Mouse (Mus musculus) lung, postnatal 10 days (tissue): ENCODE measurements around the gene Lrmp.
"Not testable (repeated sequence)": the region's sequence is repeated elsewhere in the genome, so short reads cannot be mapped to it uniquely, and the experiment has no call there.

ENCODE experiments used
- DNase-seq: peaks from one replicate; pipeline ENCODE4 v3.0.0; 2021

Lrmp gene

DNA sequence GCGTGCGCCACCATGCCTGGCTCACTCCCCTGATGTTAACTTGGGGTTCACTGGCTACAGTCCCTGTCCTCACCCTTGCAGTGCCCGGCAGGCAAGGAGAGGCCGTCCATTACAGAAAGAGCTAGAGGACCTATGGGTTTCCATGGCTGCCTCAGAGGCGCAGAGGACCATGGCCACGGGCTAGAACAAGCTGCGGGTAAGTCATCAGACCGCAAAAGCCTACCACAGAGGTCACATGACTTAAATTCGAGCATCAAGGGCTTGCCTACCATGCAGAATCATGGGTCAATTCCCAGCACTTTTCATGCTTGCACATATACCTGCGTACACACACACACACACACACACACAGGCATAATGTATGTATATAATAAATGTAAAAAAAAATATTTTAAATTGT lies 10.0 kb upstream of the Lrmp start:
- no peak for DNase-seq

- no peak for DNase-seq
These were observed 9.2 kb upstream of the Lrmp start for GRCm38 (mm10) chr6:145106163-145106842.

- DNase-seq = no peak
These were observed 4.7 kb upstream of the Lrmp start for GRCm38 (mm10) chr6:145110786-145111185.

DNA sequence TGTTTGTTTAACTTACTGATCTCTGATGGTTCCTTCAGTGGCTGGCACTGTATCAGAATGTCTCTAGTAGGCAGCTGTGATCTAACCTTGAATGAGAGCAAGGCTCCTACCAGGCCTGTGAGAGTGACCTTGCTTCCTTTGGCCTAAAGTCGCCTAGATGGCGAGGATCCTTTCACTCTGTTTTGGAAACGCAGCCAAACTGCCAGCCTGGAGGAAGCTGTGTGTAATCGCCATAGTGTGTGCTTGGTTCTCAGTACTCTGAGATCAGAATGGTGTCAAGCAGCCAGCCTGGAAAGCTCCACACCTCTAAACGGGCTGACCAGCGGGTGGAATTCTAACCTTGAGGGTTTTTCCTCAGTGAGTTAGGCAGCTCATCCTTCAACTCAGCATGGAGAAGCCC lies 2.6 kb upstream of the Lrmp start:
- no peak for DNase-seq

GRCm38 (mm10) chr6:145114561-145114960 lies 892 bp upstream of the Lrmp start:
- DNase-seq = no peak

GRCm38 (mm10) chr6:145116098-145116672 lies 732 bp downstream of the Lrmp start:
- no peak for DNase-seq

DNA sequence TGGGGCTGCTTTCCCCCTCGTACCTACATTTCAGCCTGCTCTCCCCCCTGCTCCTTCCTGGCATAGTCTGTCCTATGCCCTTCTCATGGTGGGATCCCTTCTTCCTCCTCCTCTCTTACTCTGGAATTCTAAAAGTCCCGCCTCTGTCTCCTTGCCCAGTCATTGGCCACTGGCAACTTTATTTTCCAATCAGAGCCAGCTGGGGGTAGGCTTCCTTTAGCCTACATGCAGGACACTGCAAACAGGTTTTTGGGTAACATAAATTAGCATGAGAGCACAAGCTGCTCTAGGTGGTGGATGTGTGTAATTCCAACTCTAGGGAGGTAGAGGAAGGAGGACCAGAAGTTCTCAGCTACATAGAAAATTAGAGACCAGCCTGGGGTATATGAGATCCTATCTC lies 4.6 kb downstream of the Lrmp start:
- no peak for DNase-seq

DNA sequence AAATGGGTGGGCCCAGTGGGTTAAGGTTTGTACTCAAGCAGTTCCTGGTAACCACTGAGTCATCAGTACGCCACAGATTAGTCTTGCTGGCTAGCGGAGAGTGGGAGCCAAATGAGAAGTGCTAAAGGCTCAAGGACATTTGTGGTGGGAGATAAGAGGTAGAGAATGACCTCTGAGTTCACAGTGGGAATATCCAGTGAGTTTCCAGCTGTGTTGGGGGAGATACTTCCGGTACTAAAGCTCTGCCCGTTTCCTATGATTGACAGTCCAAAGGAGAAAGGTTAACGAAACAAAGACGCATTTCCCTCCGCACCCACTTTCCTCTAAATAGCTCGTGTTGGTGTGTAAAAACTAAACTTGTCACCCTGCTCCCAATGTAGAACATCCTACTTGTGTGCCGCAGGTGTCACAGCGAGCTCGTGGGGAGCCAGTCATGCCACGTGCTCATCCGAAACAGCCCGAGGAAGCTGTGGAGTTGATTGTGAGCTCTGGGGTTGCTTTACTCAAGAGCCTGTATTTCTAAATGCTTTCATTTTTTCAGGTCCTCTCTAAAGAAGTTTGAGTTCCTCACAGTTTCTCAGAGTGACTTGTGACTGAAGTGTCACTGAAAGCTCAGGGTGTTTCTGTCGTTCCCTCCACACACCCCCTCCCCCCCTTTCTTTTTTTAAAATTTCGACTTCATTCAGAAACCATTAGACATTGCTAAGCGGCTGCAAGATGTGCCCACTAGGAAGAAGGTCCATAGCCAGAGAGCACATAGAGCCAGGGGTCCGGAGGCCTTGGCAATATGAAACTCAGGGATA lies 5.5 kb downstream of the Lrmp start:
- DNase-seq = no peak

DNA sequence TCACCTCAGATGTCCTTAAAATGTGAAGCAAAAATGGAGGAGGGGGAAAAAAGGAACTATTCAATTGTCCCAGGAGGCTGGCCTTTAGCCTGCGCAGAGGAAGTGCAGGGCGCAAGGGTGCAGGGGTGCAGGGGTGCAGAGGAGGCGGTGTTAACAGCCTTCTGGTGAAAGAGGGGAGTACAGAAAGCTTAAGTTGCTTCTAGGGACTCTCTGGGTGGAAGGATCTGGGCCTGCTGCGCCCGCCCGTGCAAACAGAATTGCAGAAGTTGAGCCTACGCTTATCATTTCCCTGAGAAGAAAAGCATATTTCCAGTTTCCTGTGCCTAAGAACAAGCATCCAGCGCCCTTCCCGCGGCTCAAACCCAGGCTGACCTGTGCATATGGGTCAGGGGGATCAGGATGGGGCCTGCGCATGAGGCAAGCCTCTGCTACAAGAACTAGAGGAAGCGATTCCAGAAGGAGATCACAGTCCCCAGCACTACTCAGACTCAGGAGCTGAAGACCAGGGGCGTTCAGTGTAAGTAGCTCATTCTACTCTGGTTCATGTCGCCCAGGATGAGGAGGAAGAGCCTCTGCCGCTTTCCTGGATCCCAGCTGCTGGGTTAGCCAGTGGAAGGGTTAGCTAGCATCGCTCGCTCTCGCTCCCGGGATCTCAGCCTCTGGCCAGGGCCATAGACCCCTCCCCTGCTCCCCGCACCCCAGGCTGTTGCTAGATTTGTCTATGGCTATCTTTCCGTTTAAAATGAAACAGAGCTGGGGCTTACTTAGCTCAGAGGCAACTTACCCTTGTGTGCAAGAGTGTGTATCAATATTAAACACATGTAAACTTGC lies 6.4 kb downstream of the Lrmp start:
- peak; percentile 25 for DNase-seq

GRCm38 (mm10) chr6:145122423-145123059 lies 7.1 kb downstream of the Lrmp start:
- no peak for DNase-seq

- DNase-seq = no peak
These were observed 7.9 kb downstream of the Lrmp start for GRCm38 (mm10) chr6:145123136-145124060.

DNA sequence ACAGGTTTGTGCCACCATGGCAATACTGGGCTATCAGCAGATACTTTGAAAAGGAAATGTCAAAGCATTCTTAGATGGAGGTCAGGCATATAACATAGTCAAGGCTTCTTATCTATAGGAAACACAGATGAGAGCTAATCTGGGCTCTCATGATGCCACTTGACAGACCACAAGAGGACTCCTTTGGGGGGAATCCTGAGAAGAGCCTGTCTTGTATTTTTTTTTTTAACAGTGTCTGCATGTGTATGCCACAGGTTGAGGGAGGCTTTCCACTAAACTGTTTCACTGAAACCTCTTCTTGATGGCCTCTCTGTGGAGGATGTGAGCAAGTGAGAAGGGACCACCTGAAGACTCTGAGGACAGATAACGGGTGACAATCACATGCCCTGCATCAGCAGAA lies 9.2 kb downstream of the Lrmp start:
- no peak for DNase-seq

DNA sequence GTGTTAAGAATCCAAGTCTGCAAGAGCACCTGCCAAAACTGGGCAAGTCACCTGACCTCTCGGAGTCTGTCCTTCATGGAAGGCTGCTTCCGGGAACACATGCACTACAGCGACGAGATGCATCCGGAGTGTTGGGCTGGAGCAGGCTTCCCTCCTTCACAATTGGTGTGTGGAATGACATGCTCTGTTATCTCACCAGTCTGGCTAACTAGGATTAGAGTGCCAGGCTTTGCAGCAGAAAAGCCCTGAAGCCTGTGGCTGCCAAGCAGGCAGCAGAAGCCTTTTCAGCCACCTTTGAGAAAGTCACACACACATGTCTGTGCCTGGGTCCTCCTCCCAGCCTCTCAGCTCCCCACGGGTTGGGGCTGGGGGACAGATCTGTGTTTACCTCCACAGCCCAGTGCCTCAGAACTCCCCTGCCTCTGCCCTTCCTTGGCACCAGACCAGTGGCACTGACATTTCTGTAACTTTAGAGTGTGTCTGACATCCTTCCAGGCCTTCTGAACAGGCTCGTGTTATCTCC lies 10.2 kb downstream of the Lrmp start:
- DNase-seq = no peak

- no peak for DNase-seq
These were observed 12.2 kb downstream of the Lrmp start for GRCm38 (mm10) chr6:145127652-145128051.

DNA sequence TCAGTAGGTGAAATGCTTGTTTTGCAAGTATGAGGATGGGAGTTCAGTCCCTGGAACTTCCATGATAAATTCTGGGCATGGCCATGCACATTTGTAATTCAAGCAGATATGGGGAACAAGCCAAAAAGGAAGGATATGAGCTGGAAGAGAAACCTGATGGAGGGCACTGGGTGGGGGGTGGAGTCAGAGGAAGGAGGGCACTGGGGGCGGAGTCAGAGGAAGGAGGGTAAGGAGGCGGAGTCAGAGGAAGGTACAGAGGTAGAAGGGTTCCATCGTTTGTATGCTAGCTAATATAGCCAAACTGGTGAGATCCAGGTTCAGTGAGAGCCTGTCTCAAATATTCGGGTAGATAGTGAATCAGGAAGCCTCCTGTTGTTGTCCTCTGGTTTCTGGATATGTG lies 14.1 kb downstream of the Lrmp start:
- DNase-seq = no peak

DNA sequence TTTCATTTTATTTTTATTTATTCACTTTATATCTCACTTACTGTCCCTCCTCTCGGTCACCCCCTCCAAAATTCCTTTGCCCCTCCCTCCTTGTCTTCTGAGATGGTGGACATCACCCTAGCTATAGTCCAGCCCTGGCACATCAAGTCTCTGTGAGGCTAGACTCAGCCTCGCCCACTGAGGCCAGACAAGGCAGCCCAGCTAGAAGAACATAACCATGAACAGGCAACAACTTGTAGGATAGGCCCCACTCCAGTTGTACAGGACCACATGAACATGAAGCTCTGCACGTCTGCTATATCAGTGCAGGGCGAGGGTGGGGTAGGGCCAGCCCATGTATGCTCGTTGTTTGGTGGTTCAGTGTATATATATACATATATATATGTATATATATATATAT lies 16.5 kb downstream of the Lrmp start:
- DNase-seq = no peak

DNA sequence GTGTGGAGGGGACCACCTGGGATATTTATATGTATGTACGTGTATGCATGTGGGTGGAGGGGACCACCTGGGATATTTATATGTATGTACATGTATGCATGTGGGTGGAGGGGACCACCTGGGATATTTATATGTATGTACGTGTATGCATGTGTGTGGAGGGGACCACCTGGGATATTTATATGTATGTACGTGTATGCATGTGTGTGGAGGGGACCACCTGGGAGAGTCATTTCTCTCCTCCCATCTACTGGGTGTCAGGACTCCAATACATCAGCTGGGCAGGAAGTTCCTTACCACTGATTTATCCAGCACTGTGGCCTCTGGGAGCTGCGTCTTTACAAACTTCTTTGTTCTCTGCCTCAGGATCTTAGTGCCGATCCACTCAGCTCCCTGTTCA lies 17.5 kb downstream of the Lrmp start:
- not testable (repeated sequence) for DNase-seq

GRCm38 (mm10) chr6:145135295-145135694 lies 19.8 kb downstream of the Lrmp start:
- DNase-seq = no peak

GRCm38 (mm10) chr6:145135804-145136203 lies 20.4 kb downstream of the Lrmp start:
- peak; percentile 49 for DNase-seq

GRCm38 (mm10) chr6:145136831-145137230 lies 21.4 kb downstream of the Lrmp start:
- DNase-seq = no peak

- no peak for DNase-seq
These were observed 23.8 kb downstream of the Lrmp start for GRCm38 (mm10) chr6:145139236-145139635.
